Mouse (Mus musculus): ENCODE results near the gene Nwd2. TPM values are rescaled to one million over a fixed set of nuclear protein-coding genes. Genes with fewer than 3 reads are reported as not detected.

The Nwd2 gene
- not detected in 2 replicates for polyA plus RNA-seq (2012; rRNA removed)

GRCm38 (mm10) chr5:63649070-63649532 lies at the start of gene Nwd2:
Nwd2 (plus strand) TSS chr5:63649102.
- H3K36me3 ChIP-seq (ENCODE audit: control insufficient read depth, insufficient read depth, low read length), result no peaks in the 10 kb centered on the region
- no peak for DNase-seq (ENCODE audit: low read depth in 1 of 2, low spot score in 2 of 2)
- peaks cover 9% of the 10 kb centered on the region for H3K27me3 ChIP-seq (ENCODE audit: control insufficient read depth, insufficient read depth, low read length)
- no peak for TF ChIP-seq CTCF (IDR thresholded peaks at IDR 0.05; ENCODE audit: extremely low read depth, insufficient read depth, insufficient read length, insufficient replicate concordance)
- no peak for TF ChIP-seq POLR2A (IDR thresholded peaks at IDR 0.05; ENCODE audit: low read depth, low read length)
- no peak within 1 kb of the TSS for H3K27ac ChIP-seq (ENCODE audit: insufficient read depth, low read length)
- H3K4me3 ChIP-seq (ENCODE audit: extremely low read depth, insufficient read depth, insufficient read length), result no peak within 1 kb of the TSS
- 10% methylated on average over 29 of the region's 29 CpGs for WGBS
- no peaks in the 10 kb centered on the region for H3K4me1 ChIP-seq (ENCODE audit: control insufficient read depth, insufficient read depth, insufficient read length)

DNA sequence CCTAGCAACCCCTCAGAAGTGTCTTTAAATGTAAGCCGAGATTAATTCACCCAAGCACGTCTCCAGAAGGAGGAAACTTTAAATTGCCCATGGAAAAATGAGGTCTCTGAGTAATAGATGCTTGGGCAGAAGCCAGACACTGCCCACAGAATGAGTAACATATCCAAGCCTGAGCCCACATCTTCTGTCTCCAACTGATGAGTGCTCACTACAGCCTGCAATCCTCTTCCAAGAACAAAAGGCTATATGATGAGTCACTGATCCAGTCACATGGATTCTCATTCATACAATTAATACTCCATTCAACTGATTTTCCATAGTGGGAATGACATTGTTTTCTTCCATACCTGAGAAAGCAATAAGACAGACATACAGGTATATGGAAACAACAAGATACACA lies 41.5 kb upstream of the Nwd2 start:
- no peak for TF ChIP-seq POLR2A (IDR thresholded peaks at IDR 0.05; ENCODE audit: low read depth, low read length)
- no peak for TF ChIP-seq CTCF (IDR thresholded peaks at IDR 0.05; ENCODE audit: extremely low read depth, insufficient read depth, insufficient read length, insufficient replicate concordance)
- H3K27me3 ChIP-seq (ENCODE audit: control insufficient read depth, insufficient read depth, low read length), result no peaks in the 10 kb centered on the region
- WGBS, result 86% methylated on average over 2 of the region's 2 CpGs
- no peak for DNase-seq (ENCODE audit: low read depth in 1 of 2, low spot score in 2 of 2)
- H3K27ac ChIP-seq (ENCODE audit: insufficient read depth, low read length), result no peak overlapping the region
- no peaks in the 10 kb centered on the region for H3K4me1 ChIP-seq (ENCODE audit: control insufficient read depth, insufficient read depth, insufficient read length)
- H3K4me3 ChIP-seq (ENCODE audit: extremely low read depth, insufficient read depth, insufficient read length), result no peak overlapping the region
- no peaks in the 10 kb centered on the region for H3K36me3 ChIP-seq (ENCODE audit: control insufficient read depth, insufficient read depth, low read length)

DNA sequence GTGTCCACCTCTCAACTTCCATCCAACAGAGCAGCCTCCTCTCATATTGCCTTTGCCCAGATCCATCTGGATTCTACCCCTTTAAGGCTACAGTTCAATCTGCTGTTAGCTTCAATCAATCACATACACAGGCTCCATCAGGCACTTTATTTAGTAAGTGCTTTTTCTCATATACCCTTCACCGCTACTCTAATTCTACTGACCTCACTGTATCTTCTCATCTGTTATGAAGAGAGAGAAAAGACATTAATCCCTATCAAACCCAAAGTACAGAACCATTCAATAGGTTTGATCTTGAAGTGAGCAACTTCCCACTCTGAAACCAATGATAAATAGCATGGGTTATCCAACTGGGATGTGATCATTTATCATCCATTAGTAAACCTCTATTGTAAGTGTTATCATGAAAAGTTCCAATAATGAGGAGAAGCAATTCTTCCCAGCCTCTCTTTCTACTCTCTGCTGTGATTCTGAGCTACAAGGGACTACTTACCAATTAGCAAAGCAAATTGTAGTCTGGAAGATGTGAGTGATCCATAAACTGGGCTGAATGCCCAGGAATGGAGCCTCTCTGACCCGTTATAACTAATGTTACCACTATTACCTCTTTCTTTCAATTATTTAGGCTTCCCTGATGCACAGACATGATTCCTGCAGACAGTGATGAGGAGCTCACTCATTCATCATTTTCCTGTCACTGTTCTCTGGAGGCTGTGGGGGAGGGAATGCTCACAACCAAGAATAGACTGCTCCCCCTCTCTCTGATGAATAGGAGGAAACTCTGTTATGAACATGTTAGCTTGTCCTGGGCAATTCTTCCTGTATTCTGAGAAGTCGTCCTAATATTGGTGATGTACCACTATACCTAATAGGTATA lies 31.9 kb upstream of the Nwd2 start:
- WGBS, result 73% methylated on average over 3 of the region's 3 CpGs

DNA sequence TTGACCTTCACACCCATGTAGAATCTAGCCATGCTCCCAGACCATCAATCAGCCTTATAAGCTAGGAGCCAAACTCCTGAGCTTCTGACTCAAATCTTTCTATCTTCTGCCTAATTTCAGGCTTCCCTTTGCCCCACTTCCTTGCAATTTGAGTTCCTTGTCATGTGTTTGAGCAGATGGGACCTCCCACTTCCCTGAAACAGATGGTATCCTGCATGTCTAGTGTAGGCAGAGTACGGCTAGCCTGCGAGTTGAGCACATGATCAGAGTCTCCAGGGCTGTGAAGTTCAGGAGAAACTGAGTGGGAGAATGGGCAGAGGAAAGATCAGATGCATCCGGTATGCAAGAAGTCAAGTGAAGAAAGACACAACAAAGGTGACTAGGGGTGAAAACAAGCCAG lies 24.8 kb upstream of the Nwd2 start:
- Histone ChIP-seq H3K27ac (ENCODE audit: insufficient read depth, low read length) (no peak overlapping the region), H3K4me1 (ENCODE audit: control insufficient read depth, insufficient read depth, insufficient read length) (no peaks in the 10 kb centered on the region), H3K27me3 (ENCODE audit: control insufficient read depth, insufficient read depth, low read length) (no peaks in the 10 kb centered on the region), H3K36me3 (ENCODE audit: control insufficient read depth, insufficient read depth, low read length) (no peaks in the 10 kb centered on the region), H3K4me3 (ENCODE audit: extremely low read depth, insufficient read depth, insufficient read length) (no peak overlapping the region)
- DNase-seq (ENCODE audit: low read depth in 1 of 2, low spot score in 2 of 2), result no peak
- TF ChIP-seq POLR2A (IDR thresholded peaks at IDR 0.05; ENCODE audit: low read depth, low read length) (no peak), CTCF (IDR thresholded peaks at IDR 0.05; ENCODE audit: extremely low read depth, insufficient read depth, insufficient read length, insufficient replicate concordance) (no peak)
- WGBS, result 71% methylated on average over 3 of the region's 3 CpGs

More for the DNA sequence above, 31.9 kb upstream of the Nwd2 start:
- Histone ChIP-seq H3K4me1 (ENCODE audit: control insufficient read depth, insufficient read depth, insufficient read length) (no peaks in the 10 kb centered on the region), H3K36me3 (ENCODE audit: control insufficient read depth, insufficient read depth, low read length) (no peaks in the 10 kb centered on the region), H3K4me3 (ENCODE audit: extremely low read depth, insufficient read depth, insufficient read length) (no peak overlapping the region), H3K27ac (ENCODE audit: insufficient read depth, low read length) (no peak overlapping the region), H3K27me3 (ENCODE audit: control insufficient read depth, insufficient read depth, low read length) (no peaks in the 10 kb centered on the region)
- no peak for TF ChIP-seq POLR2A (IDR thresholded peaks at IDR 0.05; ENCODE audit: low read depth, low read length)
- TF ChIP-seq CTCF (IDR thresholded peaks at IDR 0.05; ENCODE audit: extremely low read depth, insufficient read depth, insufficient read length, insufficient replicate concordance), result no peak
- no peak for DNase-seq (ENCODE audit: low read depth in 1 of 2, low spot score in 2 of 2)

DNA sequence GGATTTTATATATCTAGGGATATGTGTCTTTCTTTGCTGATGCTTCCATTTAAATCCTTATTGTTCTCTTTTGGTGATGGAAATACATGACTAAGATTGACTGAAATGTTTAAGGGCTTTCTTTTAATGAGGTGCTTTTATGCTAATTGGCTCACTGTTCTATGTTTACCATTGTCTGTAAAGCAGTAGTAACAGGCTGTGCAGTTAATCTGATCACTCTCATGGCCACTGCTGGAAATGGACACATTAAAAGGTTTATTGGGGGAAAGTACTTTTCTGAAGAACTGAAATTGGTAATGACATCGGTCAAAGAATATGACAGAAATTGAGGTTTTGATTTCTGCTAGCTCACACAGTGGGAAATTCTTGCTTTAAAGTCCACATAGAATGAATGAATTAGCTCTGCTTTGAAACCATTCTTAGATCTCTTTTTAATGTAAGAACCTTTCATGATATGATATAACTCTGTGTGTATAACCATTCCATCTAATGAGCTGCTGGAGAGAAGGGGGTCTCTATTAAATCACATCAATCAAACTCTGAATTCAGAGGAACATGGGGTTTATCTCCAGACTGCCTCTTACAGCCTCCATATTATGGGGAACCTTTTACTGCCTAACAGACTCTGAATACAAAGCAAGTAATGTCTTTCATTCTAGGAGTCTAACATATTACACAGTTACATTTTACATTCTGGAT lies 20.9 kb upstream of the Nwd2 start:
- no peak overlapping the region; the same call in 1 of the 2 replicates for H3K4me3 ChIP-seq (ENCODE audit: extremely low read depth, insufficient read depth, insufficient read length)
- H3K4me1 ChIP-seq (ENCODE audit: control insufficient read depth, insufficient read depth, insufficient read length), result no peaks in the 10 kb centered on the region
- 93% methylated on average over 1 of the region's 1 CpGs for WGBS
- no peak overlapping the region for H3K27ac ChIP-seq (ENCODE audit: insufficient read depth, low read length)
- DNase-seq (ENCODE audit: low read depth in 1 of 2, low spot score in 2 of 2), result no peak
- TF ChIP-seq CTCF (IDR thresholded peaks at IDR 0.05; ENCODE audit: extremely low read depth, insufficient read depth, insufficient read length, insufficient replicate concordance), result no peak
- no peaks in the 10 kb centered on the region for H3K36me3 ChIP-seq (ENCODE audit: control insufficient read depth, insufficient read depth, low read length)
- no peaks in the 10 kb centered on the region for H3K27me3 ChIP-seq (ENCODE audit: control insufficient read depth, insufficient read depth, low read length)

GRCm38 (mm10) chr5:63628531-63628871 lies 20.4 kb upstream of the Nwd2 start:
- TF ChIP-seq POLR2A (IDR thresholded peaks at IDR 0.05; ENCODE audit: low read depth, low read length) (no peak), CTCF (IDR thresholded peaks at IDR 0.05; ENCODE audit: extremely low read depth, insufficient read depth, insufficient read length, insufficient replicate concordance) (no peak)
- no peak for DNase-seq (ENCODE audit: low read depth in 1 of 2, low spot score in 2 of 2)
- H3K27me3 ChIP-seq (ENCODE audit: control insufficient read depth, insufficient read depth, low read length), result no peaks in the 10 kb centered on the region
- H3K4me1 ChIP-seq (ENCODE audit: control insufficient read depth, insufficient read depth, insufficient read length), result no peaks in the 10 kb centered on the region
- H3K4me3 ChIP-seq (ENCODE audit: extremely low read depth, insufficient read depth, insufficient read length), result no peak overlapping the region
- no peak overlapping the region for H3K27ac ChIP-seq (ENCODE audit: insufficient read depth, low read length)
- 80% methylated on average over 3 of the region's 3 CpGs for WGBS
- no peaks in the 10 kb centered on the region for H3K36me3 ChIP-seq (ENCODE audit: control insufficient read depth, insufficient read depth, low read length)

Data from spleen, adult 2 months (tissue).